Mouse (Mus musculus): ENCODE data around the gene P2ry6.

The P2ry6 gene

DNA sequence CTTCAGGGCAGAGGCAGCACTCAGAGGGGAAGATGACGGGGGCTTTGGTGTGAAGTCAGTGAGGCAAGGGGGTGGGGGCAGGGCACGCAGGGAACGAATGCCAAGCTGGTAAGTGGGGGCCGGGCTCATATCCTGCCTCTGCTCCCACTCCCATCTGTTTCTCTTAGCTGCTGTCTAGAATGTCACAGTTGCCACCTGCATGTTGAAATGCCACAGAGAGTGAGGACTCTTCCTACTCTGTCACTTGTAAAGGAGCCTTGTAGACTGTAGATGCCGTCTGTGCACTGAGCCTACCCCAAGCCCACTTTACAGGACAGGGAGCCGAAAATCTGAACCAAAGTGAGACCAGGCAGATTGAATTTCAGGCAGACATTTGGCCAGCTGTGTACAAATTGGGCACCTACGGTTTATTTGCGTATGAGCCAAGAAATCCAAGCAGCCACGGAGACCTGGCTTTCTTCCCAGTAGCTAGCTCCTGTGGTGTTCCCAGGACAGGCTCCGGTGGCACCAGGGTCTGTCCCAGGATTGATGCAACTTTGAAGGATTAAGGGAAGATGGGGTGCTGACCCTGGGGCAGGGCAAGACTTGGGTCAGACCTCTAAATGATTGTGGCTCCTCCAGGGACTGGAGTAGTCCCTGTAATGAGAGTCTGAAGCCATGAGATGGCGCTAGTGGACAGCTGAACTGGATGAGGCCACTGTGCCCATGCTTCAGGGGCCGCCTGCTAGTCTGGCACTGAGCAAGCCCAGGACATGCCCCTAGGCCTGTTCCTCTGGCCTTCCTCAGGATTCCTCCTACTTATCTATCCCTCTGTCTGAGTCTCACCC lies 31.4 kb downstream of the P2ry6 start:
- peak in 1 of 2 experiments; percentile 68 for DNase-seq (ENCODE audit: low spot score in 2 of 2)

- no peak for DNase-seq (ENCODE audit: low spot score in 2 of 2)
Measured at GRCm38 (mm10) chr7:100941169-100941568, 33.3 kb downstream of the P2ry6 start.

GRCm38 (mm10) chr7:100938106-100938505 lies 36.3 kb downstream of the P2ry6 start:
- peak in 1 of 2 experiments; percentile 39 for DNase-seq (ENCODE audit: low spot score in 2 of 2)

DNA sequence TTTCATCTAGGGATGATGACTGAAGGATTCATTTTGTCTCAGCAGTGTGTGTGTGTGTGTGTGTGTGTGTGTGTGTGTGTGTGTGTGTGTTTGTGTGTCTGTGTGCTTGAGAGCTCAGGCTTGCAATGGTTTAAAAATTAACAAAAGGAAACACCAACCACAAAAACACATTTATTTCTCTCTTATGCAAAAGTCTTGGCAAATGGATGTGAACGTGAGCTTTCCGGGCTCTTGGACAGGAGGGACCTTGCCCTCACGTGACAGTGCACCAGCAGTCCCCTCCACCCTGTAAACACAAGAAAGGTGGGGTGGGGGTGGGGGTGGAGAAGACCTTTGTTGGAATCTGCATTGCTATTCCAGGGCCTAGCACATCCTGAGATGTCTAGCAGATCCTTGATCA lies 37.0 kb downstream of the P2ry6 start:
- no peak for DNase-seq (ENCODE audit: low spot score in 2 of 2)

DNA sequence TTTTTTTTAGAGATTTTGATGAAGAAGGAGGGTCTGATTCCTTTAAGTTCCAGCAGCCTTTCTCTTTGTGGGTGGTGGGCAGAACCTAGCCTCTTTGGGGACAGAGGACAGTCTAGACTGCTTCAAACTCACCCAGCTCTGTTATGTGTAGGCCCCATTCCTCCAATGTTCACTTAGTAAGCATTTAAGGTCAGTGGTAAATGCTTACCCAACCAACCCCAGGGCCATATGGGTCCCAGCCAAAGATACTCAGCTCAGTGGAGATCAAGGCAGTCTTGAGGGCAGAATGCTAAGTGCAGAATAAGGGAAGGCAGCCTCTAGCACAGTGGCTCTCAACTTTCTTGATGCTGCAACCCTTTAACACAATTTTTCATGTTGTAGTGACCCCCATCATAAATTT lies 40.9 kb downstream of the P2ry6 start:
- DNase-seq (ENCODE audit: low spot score in 2 of 2): no peak

- peak; percentile 55 to 81 for DNase-seq (ENCODE audit: low spot score in 2 of 2)
Measured at GRCm38 (mm10) chr7:100932481-100933007, 41.9 kb downstream of the P2ry6 start.

- DNase-seq (ENCODE audit: low spot score in 2 of 2): peak in 1 of 2 experiments; percentile 34
Measured at GRCm38 (mm10) chr7:100931926-100932480, 42.4 kb downstream of the P2ry6 start, which contains the start of gene Arhgef17. Gene Arhgef17, minus strand, starts transcription at chr7:100932107.

DNA sequence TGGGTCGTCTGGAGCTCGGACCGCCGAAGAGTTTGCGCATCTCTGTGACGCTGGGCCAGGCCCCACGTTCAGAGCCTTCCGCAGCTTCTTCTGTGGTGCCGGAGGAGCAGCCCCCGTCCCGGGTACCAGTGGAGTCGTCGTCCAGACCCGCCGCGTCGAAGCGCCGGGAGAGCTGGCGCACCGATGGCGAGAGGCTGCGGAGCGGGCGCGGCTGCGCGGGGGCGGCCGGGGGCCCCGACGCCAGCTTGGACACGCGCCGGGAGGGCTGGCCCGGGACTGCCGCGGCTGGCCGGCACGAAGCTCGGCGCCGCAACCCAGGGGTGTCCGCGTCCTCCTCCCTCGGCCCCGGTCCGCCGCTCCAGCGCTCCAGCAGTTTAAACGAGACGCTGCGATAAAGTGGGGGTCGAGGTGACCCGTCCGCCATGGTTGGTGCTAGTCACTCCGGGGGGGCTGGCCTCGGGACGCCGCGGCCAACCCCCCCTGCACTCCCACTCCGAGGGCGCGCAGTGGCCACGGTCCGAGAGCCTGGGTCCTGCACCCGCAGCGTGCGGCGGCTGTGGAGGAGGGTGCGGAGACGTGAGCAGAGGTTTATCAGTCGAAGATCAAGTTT lies 43.0 kb downstream of the P2ry6 start:
- DNase-seq (ENCODE audit: low spot score in 2 of 2): no peak

DNA sequence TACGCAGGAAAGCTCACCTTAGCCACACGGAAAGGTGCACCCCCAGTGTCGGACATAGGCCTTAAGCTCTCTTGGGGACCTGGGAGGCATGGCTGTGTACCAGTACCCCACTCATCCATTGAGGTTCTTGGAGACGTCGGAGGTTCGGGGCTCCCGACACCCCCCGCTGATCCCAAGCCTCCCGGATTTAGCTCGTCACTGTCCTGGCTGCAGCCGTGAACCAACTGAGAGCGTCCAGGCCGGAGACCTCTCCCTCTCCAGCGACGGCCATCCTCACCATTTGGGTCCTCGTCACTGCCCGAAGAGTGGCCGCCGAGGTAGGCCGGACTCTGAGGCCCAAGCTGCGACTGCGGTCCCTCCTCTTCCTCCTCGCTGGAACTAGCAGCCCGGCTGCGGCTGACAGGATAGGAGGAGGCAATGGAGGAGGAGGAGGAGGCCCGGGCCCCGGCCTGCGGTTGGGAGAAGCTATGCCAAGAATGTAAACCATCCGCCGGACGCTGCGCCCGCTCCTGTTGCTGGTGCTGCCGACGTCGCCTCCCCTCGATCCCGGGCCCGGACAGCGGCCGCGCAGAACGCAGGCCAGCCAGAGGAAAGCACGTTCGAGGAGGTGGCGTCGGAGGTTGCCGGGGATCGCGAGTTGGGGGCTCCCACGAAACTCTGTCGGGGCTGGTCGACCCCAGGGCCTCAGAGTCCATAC lies 43.7 kb downstream of the P2ry6 start:
- DNase-seq (ENCODE audit: low spot score in 2 of 2): no peak

DNA sequence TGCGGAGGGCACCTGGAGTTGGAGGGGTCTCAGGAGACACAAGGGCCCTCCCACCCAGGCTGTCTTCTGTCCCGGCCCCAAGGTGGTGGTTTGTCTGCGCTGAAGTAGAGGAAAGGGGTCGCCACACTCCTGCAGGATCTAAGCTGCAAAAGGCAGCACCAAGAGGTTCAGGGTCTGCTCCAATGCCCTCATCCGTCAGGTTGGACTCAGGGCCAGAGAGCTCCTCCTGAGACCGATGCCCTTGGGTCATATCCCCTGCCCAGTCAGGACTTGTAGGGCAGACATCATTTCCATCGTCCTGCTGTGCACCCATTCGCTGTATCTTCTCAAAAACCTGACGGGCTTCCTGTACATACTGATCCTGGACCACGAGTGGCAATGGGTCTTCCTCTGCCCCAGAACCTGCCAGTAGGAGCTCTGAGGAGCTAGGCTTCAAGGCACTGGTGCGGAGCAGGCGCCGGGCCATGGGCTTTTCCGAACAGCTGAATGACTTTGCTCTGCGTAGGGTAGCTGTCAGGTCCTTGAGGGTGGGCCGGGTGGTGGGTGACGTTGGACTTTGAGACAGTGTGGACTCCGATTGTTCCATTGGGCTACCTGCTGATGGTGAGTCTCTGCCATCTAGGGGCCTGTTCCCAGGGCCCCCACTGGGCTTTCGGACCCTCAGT lies 44.7 kb downstream of the P2ry6 start:
- DNase-seq (ENCODE audit: low spot score in 2 of 2): no peak

DNA sequence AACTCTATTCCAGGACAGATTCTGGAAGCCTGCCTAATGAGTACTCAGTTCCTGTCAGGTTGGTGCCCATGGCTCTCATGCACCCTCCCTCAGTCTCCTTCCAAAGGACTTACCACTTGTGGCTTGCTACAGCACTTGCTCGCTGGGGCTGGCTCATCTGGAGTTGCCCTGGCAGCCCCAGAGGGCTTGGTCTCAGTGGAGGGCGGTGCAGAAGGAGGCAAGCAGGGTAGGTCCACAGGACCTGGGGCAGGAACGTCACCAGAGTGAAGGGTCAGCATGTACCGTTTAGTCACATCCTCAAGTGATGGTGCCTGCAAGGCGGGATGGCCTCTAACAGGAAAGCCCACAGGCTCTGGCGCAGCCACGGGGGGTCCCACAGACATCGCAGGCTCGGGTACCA lies 46.0 kb downstream of the P2ry6 start:
- DNase-seq (ENCODE audit: low spot score in 2 of 2): no peak

DNA sequence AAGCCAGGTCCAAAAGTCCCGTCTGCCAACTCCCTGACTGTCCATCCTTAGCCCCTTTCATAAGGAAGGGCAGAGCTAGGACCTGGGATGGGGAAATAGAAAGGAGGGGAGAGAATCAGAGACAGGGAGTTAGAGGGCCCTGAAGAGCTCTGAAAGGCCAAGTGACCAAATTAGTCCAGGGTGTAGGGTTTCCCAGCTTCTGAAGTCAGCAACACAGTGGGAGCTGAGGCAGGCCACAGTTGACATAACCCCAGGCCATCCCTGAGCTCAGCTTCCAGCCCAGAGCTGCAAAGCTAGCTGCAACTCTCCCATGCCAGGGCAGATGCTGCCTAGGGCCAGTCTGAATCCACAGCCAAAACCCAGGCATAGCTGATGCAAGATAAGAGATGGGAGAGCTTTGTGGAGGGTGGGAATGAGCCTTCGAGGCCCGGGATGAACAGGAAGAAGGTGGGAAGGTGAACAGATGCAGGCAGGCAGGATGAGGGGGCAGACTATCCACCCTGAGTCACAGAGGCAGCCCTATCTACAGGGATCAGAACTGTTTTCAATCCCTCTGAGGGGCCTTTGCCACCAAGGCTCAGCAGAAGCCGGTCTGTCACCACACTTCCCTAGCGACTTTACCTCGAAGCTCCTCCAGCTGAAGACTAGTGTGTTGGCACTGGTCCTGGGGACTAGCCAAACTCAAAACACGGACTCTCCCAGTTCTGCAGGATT lies 47.0 kb downstream of the P2ry6 start:
- no peak for DNase-seq (ENCODE audit: low spot score in 2 of 2)

GRCm38 (mm10) chr7:100926311-100926923 lies 48.0 kb downstream of the P2ry6 start:
- no peak for DNase-seq (ENCODE audit: low spot score in 2 of 2)

DNA sequence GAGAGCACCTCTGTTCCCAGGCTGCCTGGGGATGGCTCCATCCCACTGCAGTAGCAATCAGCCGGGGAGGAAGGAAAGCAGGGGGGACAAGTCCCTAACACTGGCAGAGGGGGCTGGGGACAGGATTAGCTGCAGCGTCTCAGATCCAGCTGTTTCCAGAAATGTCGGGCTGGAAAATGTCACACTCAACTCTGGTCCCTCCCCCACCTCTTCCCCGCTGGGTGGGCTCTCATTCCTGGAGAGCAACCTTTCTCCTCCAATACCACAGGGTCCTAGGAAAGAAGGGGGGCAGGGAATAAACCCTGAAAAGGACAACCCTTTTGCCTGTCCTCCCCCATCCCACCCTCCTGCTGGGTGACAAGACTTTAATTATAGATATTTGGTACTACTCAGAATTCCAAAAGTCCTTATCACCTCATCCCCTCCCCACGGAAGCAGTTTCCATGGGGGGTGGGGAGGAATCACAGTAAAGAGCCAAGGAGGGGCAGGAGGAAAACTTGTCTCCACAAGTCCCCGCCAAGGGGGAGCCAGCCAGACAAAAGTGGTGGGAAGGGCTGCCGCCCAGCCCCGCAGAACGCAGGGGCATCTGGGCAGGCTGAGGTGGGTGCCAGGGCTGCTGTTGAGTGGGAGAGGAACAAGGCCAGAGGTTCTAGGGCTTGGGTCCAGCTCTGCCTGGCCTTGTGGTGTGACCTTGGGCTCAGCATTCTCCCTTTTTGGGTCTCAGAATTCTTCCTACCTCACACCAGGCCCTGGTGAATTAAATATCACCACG lies 49.6 kb downstream of the P2ry6 start:
- DNase-seq (ENCODE audit: low spot score in 2 of 2): no peak

DNA sequence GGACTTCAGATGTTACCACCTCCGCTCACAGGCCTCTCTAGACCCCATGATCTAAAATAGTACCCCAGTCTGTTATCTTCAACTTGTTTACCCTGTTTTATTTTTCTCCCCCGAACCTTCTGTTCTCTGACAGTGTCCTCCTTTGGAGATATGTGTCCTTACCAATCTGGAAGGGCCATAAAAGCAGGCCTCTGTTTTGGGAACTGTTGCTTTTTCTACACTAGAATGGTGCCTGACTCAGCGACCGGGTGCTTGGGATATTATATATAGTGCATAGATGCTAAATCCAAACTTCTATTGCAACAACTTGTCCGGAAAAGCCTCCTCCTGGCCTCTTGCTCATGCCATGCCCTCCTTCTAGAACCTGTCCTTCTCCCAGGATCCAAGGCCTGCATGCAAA lies 50.2 kb downstream of the P2ry6 start:
- DNase-seq (ENCODE audit: low spot score in 2 of 2): no peak

GRCm38 (mm10) chr7:100922907-100923306 lies 51.5 kb downstream of the P2ry6 start:
- DNase-seq (ENCODE audit: low spot score in 2 of 2): no peak

DNA sequence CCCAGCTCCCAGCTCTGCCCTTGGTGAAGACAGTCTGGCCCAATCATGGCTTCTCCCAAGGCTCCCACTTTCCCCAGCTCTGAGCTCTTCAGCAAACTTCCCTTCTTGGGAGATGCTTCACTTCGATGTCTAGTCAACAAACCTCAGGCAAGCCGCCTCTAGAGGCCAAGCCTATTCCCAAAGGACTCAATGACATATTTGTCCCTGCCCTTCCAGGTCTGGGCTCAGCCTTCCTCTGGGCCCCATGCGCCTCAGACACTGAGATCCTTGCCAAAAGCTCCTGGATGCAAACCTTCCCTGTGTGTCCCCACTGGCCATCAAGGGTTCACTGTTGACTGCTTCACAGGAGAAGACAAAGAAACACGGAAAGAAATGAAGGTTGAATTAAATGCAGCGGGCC lies 53.2 kb downstream of the P2ry6 start:
- no peak for DNase-seq (ENCODE audit: low spot score in 2 of 2)

DNA sequence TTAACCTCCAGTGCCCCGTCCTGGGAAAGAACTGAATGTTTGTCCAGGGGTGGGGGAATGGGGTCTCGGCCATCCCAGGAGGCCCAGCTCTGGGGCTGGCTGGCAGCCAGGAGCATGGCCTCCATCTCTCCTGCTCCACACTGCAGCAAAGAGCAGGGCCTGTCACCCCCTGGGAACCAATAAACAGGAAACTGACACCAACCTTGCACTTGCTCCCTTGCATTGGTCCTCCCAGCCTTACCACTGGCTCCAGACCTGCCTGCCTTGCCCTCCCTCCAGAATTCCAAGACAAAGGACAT lies 54.7 kb downstream of the P2ry6 start:
- DNase-seq (ENCODE audit: low spot score in 2 of 2): no peak

DNA sequence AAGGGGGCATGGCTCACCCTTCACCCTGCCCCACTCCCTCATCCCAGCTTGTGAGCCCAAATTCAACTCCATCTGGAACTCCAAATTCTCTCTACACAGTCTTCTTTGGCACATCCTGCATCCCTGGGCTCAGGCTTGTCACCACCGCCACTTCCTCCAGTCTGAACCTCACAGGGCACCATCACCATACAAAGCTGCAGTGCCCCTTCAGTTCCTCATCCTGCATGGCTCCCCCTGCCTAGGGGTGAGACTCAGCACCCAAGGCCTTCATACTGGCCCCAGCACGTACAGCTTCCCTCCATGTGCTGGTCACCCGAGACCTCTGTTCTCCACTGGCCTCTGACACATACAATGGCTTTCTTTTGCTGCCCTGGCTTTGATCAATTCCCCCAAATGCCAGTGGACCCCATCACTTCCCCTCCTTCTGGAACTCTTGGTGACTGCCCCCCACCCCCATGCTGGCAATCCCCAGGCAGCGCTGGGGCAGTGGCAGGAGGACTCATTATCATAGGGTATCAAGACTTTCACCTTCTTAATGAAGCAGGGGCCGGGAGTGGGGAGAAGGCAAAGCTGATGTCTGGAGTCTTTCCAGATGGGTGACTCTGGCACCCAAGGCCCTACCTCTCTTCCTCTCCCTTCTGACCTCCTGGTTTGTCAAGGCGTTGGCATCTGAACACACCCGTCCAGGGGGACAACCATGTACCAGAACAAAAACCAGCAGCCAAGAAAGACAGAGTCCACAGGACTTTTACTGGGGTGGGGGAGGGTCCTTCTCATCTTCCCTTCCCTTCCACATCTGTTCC lies 55.2 kb downstream of the P2ry6 start:
- DNase-seq (ENCODE audit: low spot score in 2 of 2): no peak

Measured in cerebellum, postnatal 4 days (tissue).